Mouse (Mus musculus) adrenal gland, adult 18-20 months (tissue): ENCODE measurements around the gene Cks2. TPM values are rescaled to one million over a fixed set of nuclear protein-coding genes. Genes with fewer than 3 reads are reported as not detected.
"Not testable (repeated sequence)": the region's sequence is repeated elsewhere in the genome, so short reads cannot be mapped to it uniquely, and the experiment has no call there.

Experiments used
- DNase-seq, 2 experiments: peaks; one replicate each; pipeline ENCODE4 v3.0.0; 2021 to 2022; ENCODE audit warnings: low spot score in 2 of 2
- total RNA-seq, 2 experiments: library from RNA; stranded (reverse); gene quantifications; 1 replicate in 1 of 2; 2 replicates in 1 of 2; pipeline ENCODE4 v1.2.3; 2021

Gene Cks2
- total RNA-seq, 2 experiments from 2014 or later, result 2.8 to 8.5 TPM

GRCm38 (mm10) chr13:51635384-51635783, 9.6 kb upstream of the Cks2 start:
- not testable (repeated sequence) for DNase-seq

GRCm38 (mm10) chr13:51638958-51639357, 6.1 kb upstream of the Cks2 start:
- no peak for DNase-seq

- DNase-seq, result no peak
Observed at GRCm38 (mm10) chr13:51641424-51641823, 3.6 kb upstream of the Cks2 start.

- DNase-seq, result no peak
Observed at GRCm38 (mm10) chr13:51642171-51642778, 2.8 kb upstream of the Cks2 start.

GRCm38 (mm10) chr13:51643924-51644828, 856 bp upstream of the Cks2 start:
- no peak for DNase-seq

- DNase-seq, result no peak
Observed at GRCm38 (mm10) chr13:51645872-51646271, 840 bp downstream of the Cks2 start.

- DNase-seq, result no peak
Observed at GRCm38 (mm10) chr13:51646362-51647027, 1.5 kb downstream of the Cks2 start.

- no peak for DNase-seq
Observed at GRCm38 (mm10) chr13:51647770-51648169, 2.7 kb downstream of the Cks2 start.

GRCm38 (mm10) chr13:51648237-51648636, 3.2 kb downstream of the Cks2 start:
- no peak for DNase-seq

GRCm38 (mm10) chr13:51649740-51650139, 4.7 kb downstream of the Cks2 start:
- DNase-seq, result no peak

- DNase-seq, result peak; percentile 95 to 96
Observed at GRCm38 (mm10) chr13:51651408-51652064, 6.5 kb downstream of the Cks2 start, which contains the start of gene Secisbp2. Secisbp2 (plus strand) TSS chr13:51651697.

GRCm38 (mm10) chr13:51653159-51653558, 8.1 kb downstream of the Cks2 start:
- DNase-seq, result no peak

GRCm38 (mm10) chr13:51653961-51654360, 8.9 kb downstream of the Cks2 start:
- no peak for DNase-seq

GRCm38 (mm10) chr13:51656516-51657235, 11.6 kb downstream of the Cks2 start:
- DNase-seq, result no peak

- DNase-seq, result no peak
Observed at GRCm38 (mm10) chr13:51658094-51658493, 13.1 kb downstream of the Cks2 start.

GRCm38 (mm10) chr13:51659573-51659972, 14.5 kb downstream of the Cks2 start:
- no peak for DNase-seq

- no peak for DNase-seq
Observed at GRCm38 (mm10) chr13:51663561-51663960, 18.5 kb downstream of the Cks2 start.

GRCm38 (mm10) chr13:51668195-51668594, 23.2 kb downstream of the Cks2 start:
- DNase-seq, result not testable (repeated sequence)

GRCm38 (mm10) chr13:51676641-51677040, 31.6 kb downstream of the Cks2 start:
- DNase-seq, result no peak

GRCm38 (mm10) chr13:51677041-51677440, 32.0 kb downstream of the Cks2 start:
- DNase-seq, result no peak
